Mouse (Mus musculus): ENCODE data around the gene Msmp. TPM values are rescaled to one million over a fixed set of nuclear protein-coding genes. Genes with fewer than 3 reads are reported as not detected.

Msmp gene
- polyA plus RNA-seq, 1 experiment from 2014 or later = 0.89 TPM

- no peaks in the 10 kb centered on the region for H3K27me3 ChIP-seq (ENCODE audit: control insufficient read depth, insufficient read depth, low read length)
- 87% methylated on average over 5 of the region's 5 CpGs for WGBS
- peaks cover 16% of the 10 kb centered on the region for H3K4me1 ChIP-seq (ENCODE audit: control insufficient read depth, insufficient read depth, low read length)
- peaks cover 29% of the 10 kb centered on the region for H3K36me3 ChIP-seq (ENCODE audit: control insufficient read depth, insufficient read depth)
- no peak overlapping the region for H3K27ac ChIP-seq (ENCODE audit: low read length)
- H3K9ac ChIP-seq (ENCODE audit: low read length) = no peak overlapping the region
- ATAC-seq (replicated peaks; ENCODE audit: extremely low read depth, insufficient read depth, low FRiP score) = no peak
- no peaks in the 10 kb centered on the region for H3K9me3 ChIP-seq (replicated peaks; ENCODE audit: control insufficient read depth, low read length)
- no peak overlapping the region for H3K4me3 ChIP-seq (ENCODE audit: low read length)
- no peak overlapping the region for H3K4me2 ChIP-seq (ENCODE audit: low read depth, low read length)
These were observed 2.1 kb downstream of the Msmp start for GRCm38 (mm10) chr4:43582241-43582640.

GRCm38 (mm10) chr4:43581381-43581780 lies 2.9 kb downstream of the Msmp start:
- Histone ChIP-seq H3K4me1 (ENCODE audit: control insufficient read depth, insufficient read depth, low read length) (peaks cover 25% of the 10 kb centered on the region), H3K9me3 (replicated peaks; ENCODE audit: control insufficient read depth, low read length) (no peaks in the 10 kb centered on the region), H3K27ac (ENCODE audit: low read length) (no peak overlapping the region), H3K36me3 (ENCODE audit: control insufficient read depth, insufficient read depth) (peaks cover 29% of the 10 kb centered on the region), H3K27me3 (ENCODE audit: control insufficient read depth, insufficient read depth, low read length) (no peaks in the 10 kb centered on the region), H3K4me3 (ENCODE audit: low read length) (no peak overlapping the region), H3K9ac (ENCODE audit: low read length) (no peak overlapping the region), H3K4me2 (ENCODE audit: low read depth, low read length) (no peak overlapping the region)
- WGBS = 93% methylated on average over 12 of the region's 12 CpGs
- no peak for ATAC-seq (replicated peaks; ENCODE audit: extremely low read depth, insufficient read depth, low FRiP score)

- H3K36me3 ChIP-seq (ENCODE audit: control insufficient read depth, insufficient read depth) = peaks cover 29% of the 10 kb centered on the region
- no peak overlapping the region for H3K4me2 ChIP-seq (ENCODE audit: low read depth, low read length)
- H3K9me3 ChIP-seq (replicated peaks; ENCODE audit: control insufficient read depth, low read length) = no peaks in the 10 kb centered on the region
- H3K9ac ChIP-seq (ENCODE audit: low read length) = no peak overlapping the region
- H3K27ac ChIP-seq (ENCODE audit: low read length) = no peak overlapping the region
- no peak for ATAC-seq (replicated peaks; ENCODE audit: extremely low read depth, insufficient read depth, low FRiP score)
- peaks cover 28% of the 10 kb centered on the region for H3K4me1 ChIP-seq (ENCODE audit: control insufficient read depth, insufficient read depth, low read length)
- H3K4me3 ChIP-seq (ENCODE audit: low read length) = no peak overlapping the region
- WGBS = 93% methylated on average over 5 of the region's 5 CpGs
- H3K27me3 ChIP-seq (ENCODE audit: control insufficient read depth, insufficient read depth, low read length) = no peaks in the 10 kb centered on the region
These were observed 3.6 kb downstream of the Msmp start for GRCm38 (mm10) chr4:43580721-43581120.

GRCm38 (mm10) chr4:43579731-43580130 lies 4.6 kb downstream of the Msmp start:
- H3K4me1 ChIP-seq (ENCODE audit: control insufficient read depth, insufficient read depth, low read length) = peaks cover 27% of the 10 kb centered on the region
- peak overlapping the region; percentile 80 for H3K4me3 ChIP-seq (ENCODE audit: low read length)
- no peaks in the 10 kb centered on the region for H3K9me3 ChIP-seq (replicated peaks; ENCODE audit: control insufficient read depth, low read length)
- H3K9ac ChIP-seq (ENCODE audit: low read length) = peak overlapping the region; percentile 91
- H3K4me2 ChIP-seq (ENCODE audit: low read depth, low read length) = peak overlapping the region; percentile 76
- no peaks in the 10 kb centered on the region for H3K27me3 ChIP-seq (ENCODE audit: control insufficient read depth, insufficient read depth, low read length)
- ATAC-seq (replicated peaks; ENCODE audit: extremely low read depth, insufficient read depth, low FRiP score) = no peak
- H3K36me3 ChIP-seq (ENCODE audit: control insufficient read depth, insufficient read depth) = peaks cover 29% of the 10 kb centered on the region
- WGBS = 76% methylated on average over 6 of the region's 6 CpGs
- no peak overlapping the region for H3K27ac ChIP-seq (ENCODE audit: low read length)

- H3K9me3 ChIP-seq (replicated peaks; ENCODE audit: control insufficient read depth, low read length) = no peaks in the 10 kb centered on the region
- peaks cover 27% of the 10 kb centered on the region for H3K4me1 ChIP-seq (ENCODE audit: control insufficient read depth, insufficient read depth, low read length)
- ATAC-seq (replicated peaks; ENCODE audit: extremely low read depth, insufficient read depth, low FRiP score) = no peak
- H3K36me3 ChIP-seq (ENCODE audit: control insufficient read depth, insufficient read depth) = peaks cover 29% of the 10 kb centered on the region
- no peaks in the 10 kb centered on the region for H3K27me3 ChIP-seq (ENCODE audit: control insufficient read depth, insufficient read depth, low read length)
- H3K27ac ChIP-seq (ENCODE audit: low read length) = peak overlapping the region; percentile 87
- 4% methylated on average over 10 of the region's 10 CpGs for WGBS
- H3K4me3 ChIP-seq (ENCODE audit: low read length) = peak overlapping the region; percentile 80
- H3K9ac ChIP-seq (ENCODE audit: low read length) = peak overlapping the region; percentile 91
- peak overlapping the region; percentile 76 for H3K4me2 ChIP-seq (ENCODE audit: low read depth, low read length)
These were observed 5.0 kb downstream of the Msmp start for GRCm38 (mm10) chr4:43579256-43579655.

- peak; percentile 94 for ATAC-seq (replicated peaks; ENCODE audit: extremely low read depth, insufficient read depth, low FRiP score)
- H3K36me3 ChIP-seq (ENCODE audit: control insufficient read depth, insufficient read depth) = peaks cover 29% of the 10 kb centered on the region
- H3K27ac ChIP-seq (ENCODE audit: low read length) = peak within 1 kb of the TSS; percentile 87
- WGBS = under 1% methylated on average over 76 of the region's 76 CpGs
- no peaks in the 10 kb centered on the region for H3K9me3 ChIP-seq (replicated peaks; ENCODE audit: control insufficient read depth, low read length)
- H3K4me1 ChIP-seq (ENCODE audit: control insufficient read depth, insufficient read depth, low read length) = peaks cover 27% of the 10 kb centered on the region
- H3K4me3 ChIP-seq (ENCODE audit: low read length) = peak within 1 kb of the TSS; percentile 80
- no peaks in the 10 kb centered on the region for H3K27me3 ChIP-seq (ENCODE audit: control insufficient read depth, insufficient read depth, low read length)
- peak within 1 kb of the TSS; percentile 76 for H3K4me2 ChIP-seq (ENCODE audit: low read depth, low read length)
- peak within 1 kb of the TSS; percentile 91 for H3K9ac ChIP-seq (ENCODE audit: low read length)
These were observed 5.7 kb downstream of the Msmp start, which contains the start of the genes Rgp1 and Gba2 for GRCm38 (mm10) chr4:43578376-43579204. Gene Rgp1 (plus strand): TSS chr4:43578715. Gene Gba2 (minus strand): TSS chr4:43578873.

- Histone ChIP-seq H3K4me3 (ENCODE audit: low read length) (peak overlapping the region; percentile 80), H3K4me1 (ENCODE audit: control insufficient read depth, insufficient read depth, low read length) (peaks cover 27% of the 10 kb centered on the region), H3K9ac (ENCODE audit: low read length) (peak overlapping the region; percentile 91), H3K27me3 (ENCODE audit: control insufficient read depth, insufficient read depth, low read length) (no peaks in the 10 kb centered on the region), H3K4me2 (ENCODE audit: low read depth, low read length) (peak overlapping the region; percentile 76), H3K9me3 (replicated peaks; ENCODE audit: control insufficient read depth, low read length) (no peaks in the 10 kb centered on the region), H3K27ac (ENCODE audit: low read length) (no peak overlapping the region), H3K36me3 (ENCODE audit: control insufficient read depth, insufficient read depth) (peaks cover 25% of the 10 kb centered on the region)
- 23% methylated on average over 8 of the region's 8 CpGs for WGBS
- ATAC-seq (replicated peaks; ENCODE audit: extremely low read depth, insufficient read depth, low FRiP score) = no peak
These were observed 6.9 kb downstream of the Msmp start for GRCm38 (mm10) chr4:43577237-43577881.

- Histone ChIP-seq H3K4me2 (ENCODE audit: low read depth, low read length) (no peak overlapping the region), H3K36me3 (ENCODE audit: control insufficient read depth, insufficient read depth) (peaks cover 14% of the 10 kb centered on the region), H3K4me3 (ENCODE audit: low read length) (no peak overlapping the region), H3K27me3 (ENCODE audit: control insufficient read depth, insufficient read depth, low read length) (no peaks in the 10 kb centered on the region), H3K9ac (ENCODE audit: low read length) (no peak overlapping the region), H3K27ac (ENCODE audit: low read length) (no peak overlapping the region), H3K4me1 (ENCODE audit: control insufficient read depth, insufficient read depth, low read length) (peaks cover 27% of the 10 kb centered on the region), H3K9me3 (replicated peaks; ENCODE audit: control insufficient read depth, low read length) (no peaks in the 10 kb centered on the region)
- 63% methylated on average over 2 of the region's 2 CpGs for WGBS
- no peak for ATAC-seq (replicated peaks; ENCODE audit: extremely low read depth, insufficient read depth, low FRiP score)
These were observed 8.9 kb downstream of the Msmp start for GRCm38 (mm10) chr4:43575356-43575755.

- peaks cover 19% of the 10 kb centered on the region for H3K4me1 ChIP-seq (ENCODE audit: control insufficient read depth, insufficient read depth, low read length)
- H3K27ac ChIP-seq (ENCODE audit: low read length) = no peak overlapping the region
- peaks cover 28% of the 10 kb centered on the region for H3K36me3 ChIP-seq (ENCODE audit: control insufficient read depth, insufficient read depth)
- no peak overlapping the region for H3K9ac ChIP-seq (ENCODE audit: low read length)
- no peak for ATAC-seq (replicated peaks; ENCODE audit: extremely low read depth, insufficient read depth, low FRiP score)
- no peaks in the 10 kb centered on the region for H3K9me3 ChIP-seq (replicated peaks; ENCODE audit: control insufficient read depth, low read length)
- no peaks in the 10 kb centered on the region for H3K27me3 ChIP-seq (ENCODE audit: control insufficient read depth, insufficient read depth, low read length)
- WGBS = 70% methylated on average over 4 of the region's 4 CpGs
- no peak overlapping the region for H3K4me2 ChIP-seq (ENCODE audit: low read depth, low read length)
- no peak overlapping the region for H3K4me3 ChIP-seq (ENCODE audit: low read length)
These were observed 10.7 kb downstream of the Msmp start for GRCm38 (mm10) chr4:43573561-43573960.

Measured in heart, embryonic 16.5 days (tissue).